Mouse (Mus musculus) kidney, postnatal 14 days (tissue): ENCODE measurements at regions not wholly inside any gene's neighbourhood (a gene's known extent, or its start where the extent isn't known, plus 50 kb on each side); places are given as distances from the start of the nearest gene placed in this dataset.

Source experiments
- DNase-seq: peaks from one replicate; pipeline ENCODE4 v3.0.0; 2022; ENCODE audit warnings: mixed read lengths

- no peak for DNase-seq
These were observed 131.1 kb upstream of the Reg3g start for GRCm38 (mm10) chr6:78599751-78600150.

- no peak for DNase-seq
These were observed 101.4 kb upstream of the Reg3g start for GRCm38 (mm10) chr6:78570000-78570597.

GRCm38 (mm10) chr6:78553008-78553698, 84.5 kb upstream of the Reg3g start:
- no peak for DNase-seq

GRCm38 (mm10) chr6:78552353-78552698, 83.7 kb upstream of the Reg3g start:
- no peak for DNase-seq

DNA sequence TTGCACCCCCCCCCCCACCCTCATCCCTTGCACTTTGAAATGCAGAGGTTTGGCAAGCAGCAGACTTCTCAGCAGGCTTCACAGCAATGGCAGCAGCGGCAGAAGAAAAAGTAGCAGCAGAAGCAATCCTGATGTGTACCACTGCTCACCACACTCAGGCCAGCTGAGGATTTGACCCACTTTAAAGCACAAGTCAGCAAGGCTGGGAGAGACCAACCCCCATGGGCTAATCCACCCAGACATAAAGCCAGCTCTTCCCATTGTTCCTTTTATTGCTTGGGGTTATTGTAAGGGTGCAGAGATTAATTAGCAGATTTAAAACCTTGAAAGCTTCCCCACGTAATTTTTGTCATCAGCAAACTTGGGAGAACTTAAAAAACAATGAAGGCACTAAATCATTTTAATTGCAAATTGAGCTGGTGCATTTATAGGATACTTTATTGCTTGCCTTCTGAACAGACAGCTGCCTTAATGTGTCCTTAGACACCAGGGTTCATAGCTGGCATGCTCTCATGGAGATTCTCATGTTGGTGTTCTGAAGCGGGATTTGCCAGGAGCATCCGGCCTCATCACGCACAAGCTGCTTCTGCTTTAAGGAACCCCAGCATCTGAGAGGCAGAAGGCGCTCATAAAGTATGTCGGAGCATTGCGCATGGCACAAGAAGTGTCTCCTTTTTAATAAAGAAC, 83.1 kb upstream of the Reg3g start:
- no peak for DNase-seq

DNA sequence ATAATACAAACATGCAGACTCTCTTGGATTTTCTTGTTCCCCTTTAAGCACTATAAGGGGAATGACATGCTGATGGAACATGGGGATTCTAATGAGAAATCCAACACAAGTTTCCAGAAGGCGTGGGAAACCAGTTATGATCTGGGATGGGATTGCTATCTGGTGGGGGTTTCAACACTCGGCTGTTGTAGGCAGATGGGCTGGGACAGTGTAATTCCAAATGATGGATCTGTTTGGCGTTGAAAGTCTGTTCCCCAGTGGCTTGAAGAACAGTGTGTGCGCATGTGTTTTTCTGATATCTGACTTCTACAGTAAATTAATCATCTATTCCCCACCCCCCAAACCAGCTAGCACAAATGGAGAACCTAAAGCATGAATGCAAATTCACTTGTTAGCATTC, 79.8 kb upstream of the Reg3g start:
- no peak for DNase-seq

GRCm38 (mm10) chr6:78547721-78548120, 79.0 kb upstream of the Reg3g start:
- DNase-seq: no peak

DNA sequence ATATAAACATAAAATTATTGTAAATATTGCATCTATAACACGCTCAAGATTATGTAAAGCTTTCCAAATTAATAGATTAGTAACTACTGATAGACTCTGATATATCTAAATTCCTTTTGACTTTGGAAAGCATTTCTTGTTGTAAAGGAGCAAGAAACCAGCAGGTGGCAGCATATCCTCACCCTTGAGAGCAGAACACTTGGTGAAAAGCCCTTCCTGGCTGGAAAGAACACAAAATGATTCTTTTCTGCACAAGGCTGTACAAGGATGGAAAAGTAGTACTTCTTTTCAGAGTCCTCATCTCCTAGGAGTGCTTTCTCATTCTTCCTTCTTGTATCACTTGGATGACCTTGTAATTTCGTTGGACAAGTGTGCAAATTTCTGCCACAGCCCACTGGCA, 75.6 kb upstream of the Reg3g start:
- DNase-seq: peak; percentile 54

GRCm38 (mm10) chr6:78537476-78537875, 68.8 kb upstream of the Reg3g start:
- DNase-seq: no peak

DNA sequence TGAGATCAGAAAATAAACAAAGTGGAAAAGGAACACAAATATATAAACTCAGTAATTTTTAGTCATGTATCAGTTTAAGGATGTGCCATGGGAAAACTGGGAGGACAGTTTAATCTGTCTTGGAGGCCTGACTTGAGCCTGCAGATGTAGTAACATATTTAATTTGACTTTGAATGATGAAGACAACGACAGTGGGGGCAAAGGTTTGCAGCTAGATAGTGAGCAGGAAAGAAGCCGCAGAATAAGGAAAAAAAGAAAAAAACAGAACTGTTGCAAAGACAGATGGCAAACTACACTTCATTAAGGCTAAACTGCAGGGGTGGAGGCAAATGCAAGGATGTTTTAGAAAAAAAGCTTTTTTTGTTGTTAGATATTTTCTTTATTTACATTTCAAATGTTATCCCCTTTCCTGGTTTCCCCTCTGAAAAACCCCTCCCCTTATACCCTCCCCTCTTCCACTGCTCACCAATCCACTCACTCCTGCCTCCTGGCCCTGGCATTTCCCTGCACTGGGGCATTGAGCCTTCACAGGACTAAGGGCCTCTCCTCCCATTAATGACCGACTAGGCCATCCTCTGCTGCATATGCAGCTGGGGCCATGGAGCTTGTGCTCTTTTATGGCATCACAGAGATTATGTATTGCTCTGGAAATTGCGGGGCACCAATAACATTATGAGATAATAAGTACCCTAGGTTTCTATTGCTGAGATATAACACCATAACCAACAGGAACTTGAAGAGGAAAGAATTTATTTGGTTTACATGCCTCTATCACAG, 58.5 kb upstream of the Reg3g start:
- no peak for DNase-seq
